Mouse (Mus musculus) heart, embryonic 13.5 days (tissue): ENCODE results near the gene Trim14. TPM values are rescaled to one million over a fixed set of nuclear protein-coding genes. Genes with fewer than 3 reads are reported as not detected.

Source experiments
- ATAC-seq: fragments of 200-750 bp; cut with Nextera tagmentation; 2 replicates; pipeline ENCODE4 v1.8.0; 2017; ENCODE audit warnings: moderate TSS enrichment; ENCODE audit not compliant: insufficient number of reproducible peaks, low FRiP score, low TSS enrichment; ENCODE audit errors: extremely low read depth
- H3K27ac ChIP-seq: fragments of 300-500 bp; sonication (generic); replicated peaks from 2 replicates; pipeline ENCODE4 v1.5.1; 2015; ENCODE audit warnings: moderate library complexity, mild to moderate bottlenecking, inconsistent platforms
- H3K27me3 ChIP-seq: fragments of 300-500 bp; sonication (generic); replicated peaks from 2 replicates; pipeline ENCODE4 v1.6.1; 2015; ENCODE audit warnings: mild to moderate bottlenecking, inconsistent platforms
- H3K36me3 ChIP-seq: fragments of 300-500 bp; sonication (generic); 2 replicates; pipeline ENCODE4 v1.6.1; 2015; ENCODE audit warnings: mild to moderate bottlenecking, inconsistent platforms
- H3K4me1 ChIP-seq: fragments of 300-500 bp; sonication (generic); 2 replicates; pipeline ENCODE4 v1.6.1; 2015; ENCODE audit warnings: inconsistent platforms
- H3K4me2 ChIP-seq: fragments of 300-500 bp; sonication (generic); 2 replicates; pipeline ENCODE4 v1.6.1; 2015; ENCODE audit warnings: inconsistent platforms, mild to moderate bottlenecking, moderate library complexity
- H3K4me3 ChIP-seq: fragments of 300-500 bp; sonication (generic); 2 replicates; pipeline ENCODE4 v1.5.1; 2015; ENCODE audit warnings: moderate library complexity, mild to moderate bottlenecking, inconsistent platforms
- H3K9ac ChIP-seq: fragments of 300-500 bp; sonication (generic); 2 replicates; pipeline ENCODE4 v1.6.1; 2015; ENCODE audit warnings: inconsistent platforms, mild to moderate bottlenecking, moderate library complexity
- H3K9me3 ChIP-seq: fragments of 300-500 bp; sonication (generic); 2 replicates; pipeline ENCODE4 v1.6.1; 2016; ENCODE audit warnings: inconsistent platforms
- WGBS: fragments of 180-500 bp; shearing (Covaris S2); methylation state at CpG from one replicate; pipeline ENCODE4 v1.1.7; 2015; ENCODE audit warnings: mixed read lengths; 5-methylcytosine and 5-hydroxymethylcytosine counted together
- polyA plus RNA-seq: library from polyadenylated mRNA; unstranded; fragments of >200 nt; fragmentation: Nextera tagmentation; extraction: Ambion mirVana; gene quantifications from 2 replicates; pipeline ENCODE4 v1.2.1, GENCODE M21; 2015

Gene Trim14
- polyA plus RNA-seq, 1 experiment from 2014 or later, result 1.7 TPM

- Histone ChIP-seq H3K27ac (no peak overlapping the region), H3K4me1 (peaks cover 26% of the 10 kb centered on the region), H3K27me3 (peaks cover 58% of the 10 kb centered on the region), H3K4me2 (no peak overlapping the region), H3K9ac (no peak overlapping the region), H3K4me3 (no peak overlapping the region), H3K9me3 (0 out of 2 replicates have a peak, but pooled peaks cover 5% of the 10 kb centered on the region), H3K36me3 (no peaks in the 10 kb centered on the region)
- ATAC-seq, result no peak
- 75% methylated on average over 4 of the region's 4 CpGs for WGBS
Observed at GRCm38 (mm10) chr4:46523324-46523723, 12.6 kb downstream of the Trim14 start.

GRCm38 (mm10) chr4:46521457-46521856, 14.5 kb downstream of the Trim14 start:
- H3K9ac ChIP-seq, result no peak overlapping the region
- H3K9me3 ChIP-seq, result 0 out of 2 replicates have a peak, but pooled peaks cover 5% of the 10 kb centered on the region
- H3K4me1 ChIP-seq, result peaks cover 20% of the 10 kb centered on the region
- H3K27me3 ChIP-seq, result peaks cover 52% of the 10 kb centered on the region
- no peak for ATAC-seq
- 36% methylated on average over 10 of the region's 10 CpGs for WGBS
- no peak overlapping the region for H3K4me2 ChIP-seq
- H3K4me3 ChIP-seq, result no peak overlapping the region
- no peaks in the 10 kb centered on the region for H3K36me3 ChIP-seq
- no peak overlapping the region for H3K27ac ChIP-seq

GRCm38 (mm10) chr4:46520491-46520890, 15.4 kb downstream of the Trim14 start:
- 0 out of 2 replicates have a peak, but pooled peaks cover 5% of the 10 kb centered on the region for H3K9me3 ChIP-seq
- peak overlapping the region; percentile 34 for H3K4me2 ChIP-seq
- no peaks in the 10 kb centered on the region for H3K36me3 ChIP-seq
- peaks cover 20% of the 10 kb centered on the region for H3K4me1 ChIP-seq
- no peak overlapping the region for H3K9ac ChIP-seq
- no peak overlapping the region for H3K4me3 ChIP-seq
- H3K27me3 ChIP-seq, result peaks cover 49% of the 10 kb centered on the region
- 0 out of 2 replicates have a peak overlapping the region, but pooled peaks have one; percentile 12 for H3K27ac ChIP-seq
- WGBS, result 20% methylated on average over 2 of the region's 2 CpGs
- ATAC-seq, result no peak

- 11% methylated on average over 16 of the region's 16 CpGs for WGBS
- peak overlapping the region; percentile 37; the same call in 1 of the 2 replicates for H3K9ac ChIP-seq
Observed at GRCm38 (mm10) chr4:46507736-46508460, 28.0 kb downstream of the Trim14 start.

GRCm38 (mm10) chr4:46506801-46507610, 28.9 kb downstream of the Trim14 start:
- Histone ChIP-seq H3K4me3 (peak overlapping the region; percentile 64), H3K27ac (peak overlapping the region; percentile 52; the same call in 1 of the 2 replicates), H3K27me3 (peaks cover 18% of the 10 kb centered on the region), H3K36me3 (peaks cover 28% of the 10 kb centered on the region), H3K4me2 (peak overlapping the region; percentile 97), H3K4me1 (peaks cover 15% of the 10 kb centered on the region), H3K9ac (peak overlapping the region; percentile 81), H3K9me3 (no peaks in the 10 kb centered on the region; the same call in 1 of the 2 replicates)
- under 1% methylated on average over 92 of the region's 94 CpGs for WGBS
- ATAC-seq, result peak; percentile 97

More at GRCm38 (mm10) chr4:46507736-46508460, 28.0 kb downstream of the Trim14 start:
- Histone ChIP-seq H3K36me3 (peaks cover 19% of the 10 kb centered on the region), H3K4me1 (peaks cover 15% of the 10 kb centered on the region), H3K27me3 (peaks cover 18% of the 10 kb centered on the region), H3K4me3 (peak overlapping the region; percentile 64), H3K9me3 (no peaks in the 10 kb centered on the region; the same call in 1 of the 2 replicates), H3K4me2 (peak overlapping the region; percentile 97), H3K27ac (peak overlapping the region; percentile 26)
- ATAC-seq, result no peak

GRCm38 (mm10) chr4:46505361-46506057, 30.4 kb downstream of the Trim14 start:
- ATAC-seq, result no peak
- no peak overlapping the region for H3K4me3 ChIP-seq
- peaks cover 43% of the 10 kb centered on the region for H3K36me3 ChIP-seq
- WGBS, result 65% methylated on average over 8 of the region's 8 CpGs
- peaks cover 18% of the 10 kb centered on the region for H3K27me3 ChIP-seq
- H3K9me3 ChIP-seq, result no peaks in the 10 kb centered on the region
- no peak overlapping the region for H3K27ac ChIP-seq
- H3K9ac ChIP-seq, result no peak overlapping the region
- peak overlapping the region; percentile 97; the same call in 1 of the 2 replicates for H3K4me2 ChIP-seq
- peaks cover 15% of the 10 kb centered on the region for H3K4me1 ChIP-seq

- H3K9me3 ChIP-seq, result no peaks in the 10 kb centered on the region
- H3K4me2 ChIP-seq, result no peak overlapping the region
- H3K36me3 ChIP-seq, result peaks cover 57% of the 10 kb centered on the region
- WGBS, result 57% methylated on average over 3 of the region's 3 CpGs
- no peak overlapping the region for H3K4me3 ChIP-seq
- no peak for ATAC-seq
- peaks cover 18% of the 10 kb centered on the region for H3K27me3 ChIP-seq
- H3K4me1 ChIP-seq, result peaks cover 15% of the 10 kb centered on the region
- no peak overlapping the region for H3K9ac ChIP-seq
- H3K27ac ChIP-seq, result no peak overlapping the region
Observed at GRCm38 (mm10) chr4:46503881-46504280, 32.1 kb downstream of the Trim14 start.

- no peak overlapping the region for H3K27ac ChIP-seq
- WGBS, result 75% methylated on average over 16 of the region's 16 CpGs
- H3K9ac ChIP-seq, result no peak overlapping the region
- peaks cover 13% of the 10 kb centered on the region for H3K4me1 ChIP-seq
- H3K27me3 ChIP-seq, result peaks cover 18% of the 10 kb centered on the region
- no peak overlapping the region for H3K4me2 ChIP-seq
- no peak for ATAC-seq
- H3K9me3 ChIP-seq, result no peaks in the 10 kb centered on the region
- H3K4me3 ChIP-seq, result no peak overlapping the region
- H3K36me3 ChIP-seq, result peaks cover 63% of the 10 kb centered on the region
Observed at GRCm38 (mm10) chr4:46502606-46503502, 33.1 kb downstream of the Trim14 start.

- Histone ChIP-seq H3K36me3 (peaks cover 86% of the 10 kb centered on the region), H3K4me2 (no peak overlapping the region), H3K27me3 (no peaks in the 10 kb centered on the region), H3K27ac (no peak overlapping the region), H3K4me1 (no peaks in the 10 kb centered on the region), H3K9me3 (no peaks in the 10 kb centered on the region), H3K4me3 (no peak overlapping the region), H3K9ac (no peak overlapping the region)
- no peak for ATAC-seq
- WGBS, result 13% methylated on average over 4 of the region's 4 CpGs
Observed at GRCm38 (mm10) chr4:46498976-46499375, 37.0 kb downstream of the Trim14 start.

GRCm38 (mm10) chr4:46498511-46498910, 37.4 kb downstream of the Trim14 start:
- WGBS, result 78% methylated on average over 3 of the region's 3 CpGs
- peaks cover 86% of the 10 kb centered on the region for H3K36me3 ChIP-seq
- H3K4me1 ChIP-seq, result no peaks in the 10 kb centered on the region
- ATAC-seq, result no peak
- H3K27me3 ChIP-seq, result no peaks in the 10 kb centered on the region
- H3K4me3 ChIP-seq, result no peak overlapping the region
- H3K9ac ChIP-seq, result no peak overlapping the region
- H3K4me2 ChIP-seq, result no peak overlapping the region
- no peak overlapping the region for H3K27ac ChIP-seq
- no peaks in the 10 kb centered on the region for H3K9me3 ChIP-seq
